Mouse (Mus musculus) bone marrow, adult 2 months (tissue): ENCODE data around the gene Ift80.

Source experiments
- CTCF ChIP-seq: fragments of 200-500 bp; IDR thresholded peaks from 2 replicates; pipeline ENCODE4 v1.5.1; 2011; ENCODE audit warnings: low read length, control low read depth; ENCODE audit not compliant: control insufficient read depth, insufficient read depth
- POLR2A ChIP-seq: fragments of 200-500 bp; IDR thresholded peaks from 2 replicates; pipeline ENCODE4 v1.6.1; 2011; ENCODE audit warnings: low read depth, mild to moderate bottlenecking, control low read depth, low read length, borderline replicate concordance; ENCODE audit not compliant: control insufficient read depth

DNA sequence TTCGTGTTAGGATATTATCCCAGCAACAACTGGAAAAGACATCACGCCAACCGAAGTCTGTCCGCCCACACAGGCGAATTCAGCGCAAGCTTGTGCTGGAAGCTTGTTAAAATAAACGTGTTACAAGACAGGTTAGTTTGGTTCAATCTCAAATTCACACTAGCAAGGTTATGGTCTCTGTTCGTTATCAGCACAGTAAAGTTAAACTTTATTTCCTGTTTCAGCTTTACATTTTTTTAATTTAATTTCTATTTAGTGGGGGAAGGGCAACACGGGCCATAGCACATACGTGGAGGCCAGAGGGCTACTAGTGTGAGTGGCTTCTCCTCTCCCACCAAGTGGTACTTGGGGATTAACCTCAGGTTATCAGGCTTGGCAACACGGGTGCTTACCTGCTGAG lies 47.5 kb upstream of the Ift80 start:
- TF ChIP-seq CTCF, result no peak
- TF ChIP-seq POLR2A, result no peak
